Mouse (Mus musculus) ovary, adult 18-20 months (tissue): Measurements from ENCODE around the gene Parp16.
"Not testable (repeated sequence)": the region's sequence is repeated elsewhere in the genome, so short reads cannot be mapped to it uniquely, and the experiment has no call there.

Experiments used
- DNase-seq: peaks from one replicate; pipeline ENCODE4 v3.0.0; 2022; ENCODE audit warnings: low spot score, mixed read lengths

Parp16 gene

DNA sequence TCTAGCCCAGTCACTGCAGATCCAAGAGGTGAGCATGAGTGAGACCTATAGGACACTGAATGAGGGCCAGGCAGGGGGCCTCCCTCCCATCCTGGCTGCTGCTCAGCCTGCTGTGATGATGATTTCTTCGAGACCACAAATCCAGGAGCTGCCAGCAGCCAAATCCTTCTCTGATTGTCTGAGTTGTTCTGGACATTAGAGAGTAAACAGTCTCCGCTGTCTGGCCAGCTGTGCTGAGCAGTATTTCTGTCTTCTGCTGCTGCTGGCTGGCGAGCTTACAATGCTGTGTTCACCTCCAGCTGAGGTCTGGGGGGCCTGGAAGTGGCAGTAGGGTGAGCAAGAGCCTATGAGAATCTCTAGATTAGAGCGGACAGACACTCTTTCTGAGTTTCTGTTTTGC lies 48.1 kb downstream of the Parp16 start:
- DNase-seq = no peak

- no peak for DNase-seq
These were observed 49.1 kb downstream of the Parp16 start for GRCm38 (mm10) chr9:65244036-65244806.

DNA sequence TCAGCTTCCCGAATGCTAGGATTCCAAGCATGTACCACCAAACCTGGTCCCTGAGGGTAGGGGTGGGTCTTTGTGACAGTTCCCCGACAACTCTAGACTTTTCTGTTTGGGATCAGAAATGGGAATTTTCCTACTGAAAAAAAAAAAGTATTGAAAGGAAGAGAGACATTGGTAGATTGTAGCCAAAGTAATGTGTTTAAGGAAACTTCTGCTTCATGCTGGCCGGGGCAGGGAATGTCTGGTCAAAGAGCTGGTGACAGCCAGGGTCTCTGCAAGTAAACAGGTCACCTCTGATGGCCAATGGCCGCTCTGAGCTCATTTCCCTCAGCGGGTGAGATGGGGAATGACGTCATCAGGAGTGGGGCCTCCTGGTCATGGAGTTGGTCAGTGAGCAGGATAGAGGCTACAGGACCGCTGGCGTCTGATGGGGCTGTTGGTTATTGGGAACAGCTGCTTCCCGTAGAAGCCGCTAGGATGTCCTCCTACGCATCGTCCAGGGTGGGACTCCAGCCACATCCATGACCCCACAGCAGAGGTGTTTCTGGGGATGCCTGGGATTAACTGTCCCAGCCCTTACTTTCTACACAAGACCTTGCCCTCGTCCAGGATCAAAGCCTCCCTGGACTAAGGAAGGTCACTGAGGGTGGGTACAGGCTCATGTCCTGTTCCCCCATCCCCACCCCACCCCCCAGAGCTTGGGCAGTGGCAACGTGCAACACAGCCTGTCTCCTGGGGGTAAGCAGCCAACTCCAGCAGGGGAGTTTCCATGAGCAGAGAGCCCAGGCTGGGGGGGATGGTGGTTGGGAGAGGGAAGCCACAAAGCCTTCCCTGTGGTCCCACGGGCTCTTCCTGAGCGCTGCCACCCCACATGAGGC lies 52.6 kb downstream of the Parp16 start:
- DNase-seq = no peak

- DNase-seq = peak; percentile 27
These were observed 53.2 kb downstream of the Parp16 start for GRCm38 (mm10) chr9:65248377-65248690.

DNA sequence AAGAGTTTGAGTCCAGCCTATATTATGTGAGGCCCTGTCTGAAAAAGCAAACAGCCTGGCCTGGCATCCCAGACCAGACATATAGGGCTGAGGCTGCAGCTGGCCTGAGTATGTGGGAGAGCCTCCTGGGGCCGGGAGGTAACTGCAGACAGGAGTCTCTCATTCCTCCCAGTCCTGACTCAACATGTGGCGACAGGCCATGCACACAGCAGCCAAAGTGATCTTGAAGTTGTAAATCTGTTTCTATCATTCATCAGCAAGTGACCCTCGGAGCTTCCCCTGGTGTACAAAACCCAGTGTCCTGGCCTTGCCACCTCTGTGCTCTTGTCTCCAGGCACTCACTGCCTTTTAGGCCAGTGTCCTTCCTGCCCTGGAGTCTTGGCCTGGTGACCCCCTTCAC lies 56.9 kb downstream of the Parp16 start:
- DNase-seq = no peak

DNA sequence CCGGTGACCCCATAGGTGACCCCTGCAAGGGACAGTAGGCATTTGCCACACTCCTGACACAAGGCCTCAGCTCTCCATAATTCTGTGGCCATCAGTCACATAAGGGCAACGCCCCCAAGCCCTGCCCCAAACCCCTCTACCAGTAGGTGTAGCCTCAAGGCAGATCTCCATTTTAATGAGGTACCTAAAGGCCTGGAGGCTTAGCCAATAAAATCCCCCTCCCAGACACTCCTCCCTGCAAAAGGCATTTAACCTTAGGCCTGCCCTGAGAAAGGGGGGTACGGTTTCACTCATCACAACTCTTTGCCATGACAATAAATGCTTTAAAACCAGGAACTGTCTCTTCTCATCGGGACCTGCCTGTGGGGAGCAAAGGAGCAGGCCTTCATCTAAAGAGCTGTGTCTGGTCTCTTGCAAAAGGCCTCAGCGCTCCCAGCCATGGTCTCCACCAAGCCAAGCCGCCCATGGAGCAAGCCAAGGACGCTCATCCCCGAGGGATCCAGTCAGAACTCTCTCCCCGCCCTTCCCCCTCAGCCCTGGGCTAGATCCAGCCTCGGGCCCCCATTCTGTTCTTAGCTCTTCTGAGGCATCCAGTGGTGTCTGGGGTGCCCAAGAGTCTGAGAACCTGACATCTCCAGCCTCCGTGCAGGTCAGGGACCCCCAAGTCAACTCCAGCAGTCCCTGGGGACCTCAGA lies 60.9 kb downstream of the Parp16 start:
- DNase-seq = no peak

GRCm38 (mm10) chr9:65257218-65257910 lies 62.2 kb downstream of the Parp16 start:
- no peak for DNase-seq

DNA sequence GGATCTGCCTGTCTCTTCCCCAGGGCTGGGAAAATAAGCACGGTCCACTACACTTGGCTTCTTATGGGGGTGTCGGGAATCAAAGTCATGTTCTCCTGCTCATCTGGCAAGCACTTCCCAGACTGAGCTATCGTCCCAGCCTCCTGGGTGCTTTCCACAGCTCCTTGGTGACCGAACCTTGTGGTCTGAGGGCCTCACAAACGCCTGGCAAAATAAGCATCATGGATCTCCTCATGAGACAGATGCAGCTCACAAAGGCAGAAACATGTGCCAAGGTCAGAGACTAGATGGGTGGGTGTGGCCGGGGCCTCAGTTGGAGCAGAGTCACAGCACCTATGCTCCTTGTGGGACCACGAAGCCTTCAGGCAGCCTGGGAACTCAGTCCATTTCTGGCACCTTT lies 64.2 kb downstream of the Parp16 start:
- no peak for DNase-seq

- no peak for DNase-seq
These were observed 66.6 kb downstream of the Parp16 start for GRCm38 (mm10) chr9:65261591-65262230.

DNA sequence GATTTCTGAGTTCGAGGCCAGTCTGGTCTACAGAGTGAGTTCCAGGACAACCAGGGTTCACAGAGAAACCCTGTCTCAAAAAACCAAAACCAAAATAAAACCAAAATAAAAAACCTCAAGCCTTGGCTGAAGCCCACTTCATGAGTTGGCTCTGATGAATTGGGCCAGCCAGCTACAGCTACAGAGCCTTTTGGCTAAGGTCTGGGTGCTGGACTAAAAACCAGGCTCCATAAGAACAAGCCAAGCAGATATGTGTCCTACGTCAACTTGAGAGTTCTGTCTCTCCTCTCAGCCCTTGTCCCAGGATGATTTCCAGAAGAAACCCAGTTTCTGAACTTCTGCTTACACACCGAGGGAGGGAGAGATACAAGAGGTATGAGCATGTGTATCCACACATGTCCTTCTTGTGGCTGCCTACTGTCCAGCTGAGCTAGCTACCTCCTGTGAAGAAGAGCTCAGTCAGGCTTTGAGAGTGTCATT lies 67.5 kb downstream of the Parp16 start:
- no peak for DNase-seq

- no peak for DNase-seq
These were observed 69.8 kb downstream of the Parp16 start, which contains the start of gene Cilp for GRCm38 (mm10) chr9:65264959-65265358. TSS of gene Cilp (plus strand) at chr9:65265180.

GRCm38 (mm10) chr9:65267742-65268515 lies 72.8 kb downstream of the Parp16 start:
- no peak for DNase-seq

DNA sequence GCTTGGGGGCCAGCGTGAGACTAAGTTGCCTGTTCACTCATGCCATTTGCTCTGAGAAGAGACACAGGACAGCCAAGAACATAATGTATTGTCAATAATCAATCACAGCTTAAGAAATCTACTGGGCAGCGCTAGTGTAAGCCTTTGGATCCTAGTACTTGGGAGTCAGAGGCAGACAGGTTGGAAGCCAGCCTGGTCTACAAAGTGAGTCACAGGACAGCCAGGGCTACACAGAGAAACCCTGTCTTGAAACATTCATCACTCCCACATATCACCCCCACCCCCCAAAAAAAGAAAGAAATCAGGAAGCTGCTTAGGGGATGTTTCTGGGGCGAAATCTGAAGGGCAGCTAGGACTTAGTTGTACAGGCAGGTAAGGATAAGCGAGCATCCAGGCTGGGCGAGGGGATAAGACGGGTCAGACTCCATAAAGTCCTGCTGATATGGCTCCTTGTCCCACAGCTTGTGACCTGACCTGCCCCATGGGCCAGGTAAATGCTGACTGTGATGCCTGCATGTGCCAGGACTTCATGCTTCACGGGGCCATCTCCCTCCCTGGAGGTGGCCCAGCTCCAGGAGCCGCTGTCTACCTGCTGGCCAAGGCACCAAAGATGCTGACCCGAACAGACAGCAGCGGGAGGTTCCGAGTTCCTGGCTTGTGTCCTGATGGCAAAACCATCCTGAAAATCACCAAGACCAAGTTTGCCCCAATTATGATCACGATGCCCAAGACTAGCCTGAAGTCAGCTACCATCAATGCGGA lies 78.1 kb downstream of the Parp16 start:
- DNase-seq = no peak

- no peak for DNase-seq
These were observed 78.7 kb downstream of the Parp16 start for GRCm38 (mm10) chr9:65273873-65274272.

GRCm38 (mm10) chr9:65274851-65275250 lies 79.7 kb downstream of the Parp16 start:
- not testable (repeated sequence) for DNase-seq

- DNase-seq = no peak
These were observed 80.8 kb downstream of the Parp16 start for GRCm38 (mm10) chr9:65275810-65276530.

DNA sequence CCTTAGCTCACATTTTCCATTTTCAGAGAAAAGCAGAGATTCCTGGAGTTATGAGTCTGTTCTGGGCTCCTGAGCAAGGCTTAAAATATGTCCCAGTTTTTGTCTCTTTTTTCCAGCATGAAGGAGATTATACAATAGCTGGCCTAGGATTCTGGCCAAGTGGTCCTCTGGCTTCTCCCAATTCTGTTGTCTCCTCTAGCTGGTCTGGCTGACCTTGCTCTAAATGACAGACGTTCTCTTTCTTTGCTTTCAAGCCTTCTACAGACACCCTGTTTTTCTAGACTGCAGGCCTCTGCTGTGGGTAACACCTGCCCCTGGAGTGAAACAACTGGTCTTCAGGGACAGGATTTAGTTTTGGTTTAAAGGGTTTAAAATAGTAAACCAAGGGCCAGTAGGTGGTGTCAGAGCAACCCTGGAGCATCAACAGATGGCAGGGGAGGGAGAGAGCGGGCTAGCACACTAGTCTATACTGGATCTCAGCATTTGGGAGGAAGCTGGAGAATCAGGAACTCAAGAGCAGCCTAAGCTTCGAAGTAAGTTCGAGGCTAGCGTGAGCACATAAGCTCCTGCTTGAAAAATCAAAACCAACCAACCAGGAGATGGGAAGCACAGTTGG lies 86.5 kb downstream of the Parp16 start:
- no peak for DNase-seq

DNA sequence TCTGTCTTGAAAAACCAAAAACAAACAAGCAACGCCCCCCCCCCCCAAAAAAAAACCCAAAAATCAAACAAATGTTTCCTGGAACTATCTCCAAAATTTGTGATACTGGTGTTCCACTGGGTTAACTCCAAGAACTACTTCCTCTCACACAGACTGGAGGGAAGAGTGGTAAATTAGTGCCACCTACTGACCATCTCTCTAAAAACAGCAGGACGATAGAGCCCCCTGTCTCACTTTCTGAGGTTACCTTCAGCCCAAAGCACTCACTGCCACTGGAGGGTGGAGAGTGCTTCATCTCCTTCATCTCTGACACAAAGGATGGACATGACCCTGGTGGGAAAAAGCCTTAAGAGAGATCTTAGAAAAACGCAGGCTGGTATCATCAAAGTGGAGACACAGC lies 88.1 kb downstream of the Parp16 start:
- no peak for DNase-seq

DNA sequence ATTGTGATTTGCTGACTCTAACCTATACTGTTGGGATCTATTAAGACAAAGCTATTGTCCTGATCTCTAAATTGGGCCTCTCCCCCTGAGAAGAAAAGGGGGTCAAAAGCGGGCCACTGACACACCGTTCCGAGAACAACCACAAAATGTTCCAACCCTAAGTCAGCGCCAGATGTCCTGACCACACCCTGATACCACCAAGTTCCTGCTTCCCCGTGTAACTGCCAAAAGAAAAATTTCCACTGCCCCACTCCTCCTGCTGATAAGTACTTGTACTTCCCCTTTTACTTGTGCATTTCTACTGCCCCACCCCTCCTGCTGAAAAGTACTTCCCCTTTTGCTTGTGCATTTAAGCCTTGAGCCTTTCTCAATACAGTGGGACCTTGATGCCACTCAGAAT lies 93.1 kb downstream of the Parp16 start:
- DNase-seq = not testable (repeated sequence)
